Mouse (Mus musculus): ENCODE measurements at regions not wholly inside any gene's neighbourhood (a gene's known extent, or its start where the extent isn't known, plus 50 kb on each side); places are given as distances from the start of the nearest gene placed in this dataset.

DNA sequence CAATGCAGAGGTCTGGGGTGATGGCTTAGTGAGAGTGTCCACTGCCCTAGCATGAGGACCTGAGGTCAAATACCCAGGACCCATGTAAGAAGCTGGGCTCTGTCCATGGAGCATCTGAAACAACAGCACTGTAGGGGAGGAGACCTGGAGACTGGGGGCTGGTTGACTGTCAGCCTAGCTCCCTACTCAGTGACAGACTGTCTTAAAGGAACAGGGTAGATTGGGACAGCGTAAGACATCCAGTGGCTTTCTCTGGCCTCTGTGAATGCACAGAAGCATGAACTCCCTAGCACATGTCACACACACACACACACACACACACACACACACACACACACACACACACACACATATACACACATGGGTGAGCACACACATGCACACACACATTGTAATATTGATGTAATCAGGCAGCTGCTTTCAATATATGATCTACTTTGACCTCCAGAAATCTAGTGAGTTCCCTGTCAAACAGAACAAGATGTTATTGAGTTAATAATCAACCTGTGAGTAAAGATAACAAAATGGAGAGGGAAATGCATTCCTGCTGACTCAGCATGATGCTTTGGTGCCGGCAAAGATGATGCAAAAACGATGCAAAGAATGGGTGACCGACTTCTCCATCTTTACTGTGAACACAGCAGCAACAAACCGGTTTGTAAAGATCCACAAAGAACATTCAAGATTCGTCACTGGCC, 133.6 kb upstream of the Zfp217 start:
- no peak for ATAC-seq (replicated peaks; ENCODE audit: insufficient number of reproducible peaks, low FRiP score, low TSS enrichment, low read depth)
- Histone ChIP-seq H3K36me3 (replicated peaks; ENCODE audit: control insufficient read depth, insufficient read depth, low read depth, low read length) (no peaks in the 10 kb centered on the region), H3K4me1 (ENCODE audit: control insufficient read depth, insufficient read depth, low read length) (no peaks in the 10 kb centered on the region), H3K9ac (replicated peaks; ENCODE audit: low read length) (no peak overlapping the region), H3K4me3 (ENCODE audit: low read depth, low read length) (no peak overlapping the region), H3K27me3 (ENCODE audit: control insufficient read depth, insufficient read depth, low read length) (no peaks in the 10 kb centered on the region), H3K4me2 (ENCODE audit: low read depth, low read length) (no peak overlapping the region), H3K9me3 (replicated peaks; ENCODE audit: control insufficient read depth, low read length) (no peaks in the 10 kb centered on the region), H3K27ac (replicated peaks; ENCODE audit: low read depth, low read length) (no peak overlapping the region)
- DNase-seq (ENCODE audit: low spot score) = no peak
- WGBS = 83% methylated on average over 6 of the region's 6 CpGs

DNA sequence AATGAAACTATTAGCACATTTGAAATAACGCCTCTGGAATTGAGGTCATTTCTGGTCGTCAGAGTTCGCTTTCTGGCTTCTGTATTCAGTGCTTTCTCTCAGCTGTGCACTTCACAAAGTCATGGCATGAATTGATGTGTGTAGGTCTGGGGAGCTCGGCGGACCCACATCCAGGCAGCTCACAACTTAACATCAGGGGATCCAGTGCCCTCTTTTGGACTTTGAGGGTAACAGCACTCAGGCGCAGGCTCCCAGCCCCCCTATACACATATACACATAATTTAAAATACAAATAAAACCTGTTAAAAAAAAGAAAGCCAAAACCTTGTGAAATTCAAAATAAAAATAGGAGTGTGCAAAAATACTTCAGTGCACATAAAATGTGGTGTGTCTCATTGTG, 132.8 kb upstream of the Zfp217 start:
- DNase-seq (ENCODE audit: low spot score) (peak; percentile 48), ATAC-seq (replicated peaks; ENCODE audit: insufficient number of reproducible peaks, low FRiP score, low TSS enrichment, low read depth) (no peak)
- WGBS = 78% methylated on average over 6 of the region's 6 CpGs
- Histone ChIP-seq H3K27me3 (ENCODE audit: control insufficient read depth, insufficient read depth, low read length) (no peaks in the 10 kb centered on the region), H3K9ac (replicated peaks; ENCODE audit: low read length) (no peak overlapping the region), H3K27ac (replicated peaks; ENCODE audit: low read depth, low read length) (no peak overlapping the region), H3K9me3 (replicated peaks; ENCODE audit: control insufficient read depth, low read length) (no peaks in the 10 kb centered on the region), H3K4me2 (ENCODE audit: low read depth, low read length) (no peak overlapping the region), H3K4me3 (ENCODE audit: low read depth, low read length) (no peak overlapping the region), H3K36me3 (replicated peaks; ENCODE audit: control insufficient read depth, insufficient read depth, low read depth, low read length) (no peaks in the 10 kb centered on the region), H3K4me1 (ENCODE audit: control insufficient read depth, insufficient read depth, low read length) (no peaks in the 10 kb centered on the region)

DNA sequence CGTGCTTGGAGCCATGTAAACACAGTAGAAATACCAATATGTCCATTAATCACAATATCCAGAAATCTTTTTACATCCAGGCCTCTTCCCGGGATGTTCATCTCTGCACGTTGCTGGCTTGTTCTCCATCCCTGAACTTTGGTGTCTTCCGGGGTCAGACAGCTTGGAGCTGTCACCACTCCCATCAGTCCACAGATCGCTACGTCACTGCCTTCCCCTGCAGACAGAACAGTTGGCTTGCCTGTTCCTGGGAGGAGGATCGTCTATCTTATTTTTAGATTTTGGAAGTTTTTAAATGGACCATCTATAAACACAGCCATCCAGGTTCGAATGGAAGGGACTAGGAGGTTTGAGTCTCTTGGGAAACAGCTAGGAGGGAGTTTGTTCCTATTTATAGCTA, 130.0 kb upstream of the Zfp217 start:
- Histone ChIP-seq H3K9ac (replicated peaks; ENCODE audit: low read length) (no peak overlapping the region), H3K4me3 (ENCODE audit: low read depth, low read length) (no peak overlapping the region), H3K4me2 (ENCODE audit: low read depth, low read length) (no peak overlapping the region), H3K27me3 (ENCODE audit: control insufficient read depth, insufficient read depth, low read length) (no peaks in the 10 kb centered on the region), H3K27ac (replicated peaks; ENCODE audit: low read depth, low read length) (no peak overlapping the region), H3K36me3 (replicated peaks; ENCODE audit: control insufficient read depth, insufficient read depth, low read depth, low read length) (no peaks in the 10 kb centered on the region), H3K4me1 (ENCODE audit: control insufficient read depth, insufficient read depth, low read length) (no peaks in the 10 kb centered on the region), H3K9me3 (replicated peaks; ENCODE audit: control insufficient read depth, low read length) (no peaks in the 10 kb centered on the region)
- 68% methylated on average over 8 of the region's 8 CpGs for WGBS
- ATAC-seq (replicated peaks; ENCODE audit: insufficient number of reproducible peaks, low FRiP score, low TSS enrichment, low read depth) (no peak), DNase-seq (ENCODE audit: low spot score) (no peak)

DNA sequence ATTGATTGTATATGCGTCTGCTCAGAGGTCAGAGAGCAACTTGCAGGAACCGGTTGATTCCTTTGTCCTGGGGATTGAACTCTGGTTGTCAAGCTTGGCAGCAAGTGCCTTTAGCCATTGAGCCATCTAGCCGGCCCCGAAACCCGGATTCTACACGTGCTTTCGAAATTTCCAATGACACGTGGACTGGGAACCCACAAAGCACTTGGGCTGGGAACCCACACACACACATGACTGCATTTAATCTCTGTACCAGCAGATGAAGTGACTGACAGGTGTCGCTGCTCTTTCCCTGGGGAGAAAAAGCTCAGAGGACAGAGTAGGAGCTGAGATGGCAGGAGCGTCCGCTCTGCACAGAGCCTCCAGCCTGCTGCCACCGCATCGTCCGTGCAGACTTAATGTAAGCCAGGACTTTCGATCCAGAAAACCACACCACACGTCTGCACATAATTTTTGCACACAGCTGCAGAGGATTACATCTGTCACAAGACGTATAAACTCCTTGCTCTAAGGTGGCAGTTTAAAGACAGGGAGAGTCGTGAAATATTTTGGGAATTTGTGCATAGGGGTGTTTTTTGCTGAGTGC, 129.4 kb upstream of the Zfp217 start:
- WGBS = 65% methylated on average over 18 of the region's 18 CpGs
- H3K9ac ChIP-seq (replicated peaks; ENCODE audit: low read length) = no peak overlapping the region
- peak; percentile 44 for DNase-seq (ENCODE audit: low spot score)
- no peaks in the 10 kb centered on the region for H3K9me3 ChIP-seq (replicated peaks; ENCODE audit: control insufficient read depth, low read length)
- no peak for ATAC-seq (replicated peaks; ENCODE audit: insufficient number of reproducible peaks, low FRiP score, low TSS enrichment, low read depth)
- no peak overlapping the region for H3K4me3 ChIP-seq (ENCODE audit: low read depth, low read length)
- H3K36me3 ChIP-seq (replicated peaks; ENCODE audit: control insufficient read depth, insufficient read depth, low read depth, low read length) = no peaks in the 10 kb centered on the region
- H3K27me3 ChIP-seq (ENCODE audit: control insufficient read depth, insufficient read depth, low read length) = no peaks in the 10 kb centered on the region
- no peak overlapping the region for H3K4me2 ChIP-seq (ENCODE audit: low read depth, low read length)
- H3K27ac ChIP-seq (replicated peaks; ENCODE audit: low read depth, low read length) = no peak overlapping the region
- no peaks in the 10 kb centered on the region for H3K4me1 ChIP-seq (ENCODE audit: control insufficient read depth, insufficient read depth, low read length)

DNA sequence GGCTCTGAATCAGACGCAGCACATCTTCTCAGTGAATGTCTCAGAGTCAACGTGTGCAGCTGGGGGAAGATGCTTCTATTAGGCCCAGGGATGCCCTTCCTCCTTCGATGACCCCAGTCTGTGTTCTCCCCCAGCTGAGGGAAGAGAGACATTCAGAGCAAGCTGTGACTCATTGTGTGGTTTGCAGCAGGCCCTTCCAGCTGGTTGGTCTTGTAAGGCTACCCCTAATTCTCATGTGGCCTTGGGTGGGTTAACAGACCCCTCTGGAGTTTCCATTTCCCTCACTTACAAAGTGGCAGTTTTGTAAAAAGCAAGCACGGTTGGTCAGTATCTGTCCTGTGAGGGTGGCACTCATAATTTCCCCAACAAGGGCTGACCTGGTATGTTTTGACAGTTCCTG, 127.8 kb upstream of the Zfp217 start:
- Histone ChIP-seq H3K4me3 (ENCODE audit: low read depth, low read length) (no peak overlapping the region), H3K27me3 (ENCODE audit: control insufficient read depth, insufficient read depth, low read length) (no peaks in the 10 kb centered on the region), H3K36me3 (replicated peaks; ENCODE audit: control insufficient read depth, insufficient read depth, low read depth, low read length) (no peaks in the 10 kb centered on the region), H3K4me2 (ENCODE audit: low read depth, low read length) (no peak overlapping the region), H3K9ac (replicated peaks; ENCODE audit: low read length) (no peak overlapping the region), H3K27ac (replicated peaks; ENCODE audit: low read depth, low read length) (no peak overlapping the region), H3K4me1 (ENCODE audit: control insufficient read depth, insufficient read depth, low read length) (no peaks in the 10 kb centered on the region), H3K9me3 (replicated peaks; ENCODE audit: control insufficient read depth, low read length) (no peaks in the 10 kb centered on the region; the same call in 1 of the 2 replicates)
- DNase-seq (ENCODE audit: low spot score) (no peak), ATAC-seq (replicated peaks; ENCODE audit: insufficient number of reproducible peaks, low FRiP score, low TSS enrichment, low read depth) (no peak)
- 80% methylated on average over 4 of the region's 4 CpGs for WGBS

DNA sequence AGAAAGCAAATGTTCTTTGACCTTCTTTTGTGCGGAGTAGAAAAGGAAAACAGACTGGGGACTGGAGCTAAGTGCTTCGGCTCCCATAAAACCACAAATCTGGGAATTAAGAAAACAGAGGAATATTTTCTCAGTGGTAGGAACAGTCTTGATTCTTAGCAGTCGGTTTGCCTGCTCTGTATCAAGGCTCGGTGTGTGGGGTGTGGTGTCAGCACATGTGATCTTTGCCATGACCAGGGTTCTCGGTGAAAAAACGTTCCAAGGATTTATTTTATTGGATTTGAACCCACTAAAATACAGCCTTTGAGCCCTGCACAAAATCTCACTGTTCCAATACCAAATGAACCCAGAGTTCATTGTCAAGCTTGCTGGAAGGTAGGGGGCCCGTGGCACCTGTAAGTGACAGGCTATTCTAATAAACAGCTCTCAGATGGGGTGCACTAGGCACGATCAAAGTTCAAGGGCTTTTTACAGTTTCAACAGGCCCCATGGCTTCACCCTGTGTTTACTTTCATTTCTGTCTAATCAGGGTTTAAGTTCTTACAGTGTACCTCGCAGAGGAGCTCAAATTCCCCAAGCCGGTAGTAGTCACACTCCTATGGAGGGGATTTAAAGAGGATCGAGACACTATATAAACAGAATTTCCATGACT, 122.1 kb upstream of the Zfp217 start:
- H3K9me3 ChIP-seq (replicated peaks; ENCODE audit: control insufficient read depth, low read length) = no peaks in the 10 kb centered on the region; the same call in 1 of the 2 replicates
- H3K9ac ChIP-seq (replicated peaks; ENCODE audit: low read length) = no peak overlapping the region
- H3K4me3 ChIP-seq (ENCODE audit: low read depth, low read length) = no peak overlapping the region
- H3K4me2 ChIP-seq (ENCODE audit: low read depth, low read length) = no peak overlapping the region
- WGBS = 75% methylated on average over 11 of the region's 11 CpGs
- H3K27ac ChIP-seq (replicated peaks; ENCODE audit: low read depth, low read length) = no peak overlapping the region
- no peaks in the 10 kb centered on the region for H3K4me1 ChIP-seq (ENCODE audit: control insufficient read depth, insufficient read depth, low read length)
- no peaks in the 10 kb centered on the region for H3K27me3 ChIP-seq (ENCODE audit: control insufficient read depth, insufficient read depth, low read length)
- H3K36me3 ChIP-seq (replicated peaks; ENCODE audit: control insufficient read depth, insufficient read depth, low read depth, low read length) = no peaks in the 10 kb centered on the region
- ATAC-seq (replicated peaks; ENCODE audit: insufficient number of reproducible peaks, low FRiP score, low TSS enrichment, low read depth) = no peak
- no peak for DNase-seq (ENCODE audit: low spot score)

DNA sequence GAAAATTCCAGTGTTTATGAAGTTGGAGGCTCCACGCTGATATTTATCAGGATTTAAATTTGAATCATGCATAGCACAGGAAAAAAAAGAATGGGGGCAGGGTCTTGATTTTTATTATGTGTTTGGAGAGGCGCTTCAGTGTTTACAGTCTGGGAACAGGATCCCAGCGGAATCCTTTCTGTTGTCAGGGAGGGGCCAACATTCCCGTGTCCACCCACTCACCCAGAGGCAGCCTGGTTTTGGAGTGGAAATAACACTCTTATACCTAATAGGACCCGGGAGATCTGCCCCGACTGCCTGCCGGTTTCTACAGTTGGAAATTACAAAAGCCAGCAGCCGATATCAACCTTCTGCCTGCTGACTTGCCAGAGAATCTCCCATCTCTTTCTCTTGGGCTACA, 120.2 kb upstream of the Zfp217 start:
- no peaks in the 10 kb centered on the region; the same call in 1 of the 2 replicates for H3K4me1 ChIP-seq (ENCODE audit: control insufficient read depth, insufficient read depth, low read length)
- H3K9ac ChIP-seq (replicated peaks; ENCODE audit: low read length) = no peak overlapping the region
- WGBS = 60% methylated on average over 8 of the region's 8 CpGs
- H3K36me3 ChIP-seq (replicated peaks; ENCODE audit: control insufficient read depth, insufficient read depth, low read depth, low read length) = no peaks in the 10 kb centered on the region
- H3K27me3 ChIP-seq (ENCODE audit: control insufficient read depth, insufficient read depth, low read length) = no peaks in the 10 kb centered on the region
- no peak overlapping the region for H3K4me2 ChIP-seq (ENCODE audit: low read depth, low read length)
- H3K9me3 ChIP-seq (replicated peaks; ENCODE audit: control insufficient read depth, low read length) = no peaks in the 10 kb centered on the region; the same call in 1 of the 2 replicates
- H3K4me3 ChIP-seq (ENCODE audit: low read depth, low read length) = no peak overlapping the region
- DNase-seq (ENCODE audit: low spot score) = no peak
- ATAC-seq (replicated peaks; ENCODE audit: insufficient number of reproducible peaks, low FRiP score, low TSS enrichment, low read depth) = no peak
- H3K27ac ChIP-seq (replicated peaks; ENCODE audit: low read depth, low read length) = no peak overlapping the region

DNA sequence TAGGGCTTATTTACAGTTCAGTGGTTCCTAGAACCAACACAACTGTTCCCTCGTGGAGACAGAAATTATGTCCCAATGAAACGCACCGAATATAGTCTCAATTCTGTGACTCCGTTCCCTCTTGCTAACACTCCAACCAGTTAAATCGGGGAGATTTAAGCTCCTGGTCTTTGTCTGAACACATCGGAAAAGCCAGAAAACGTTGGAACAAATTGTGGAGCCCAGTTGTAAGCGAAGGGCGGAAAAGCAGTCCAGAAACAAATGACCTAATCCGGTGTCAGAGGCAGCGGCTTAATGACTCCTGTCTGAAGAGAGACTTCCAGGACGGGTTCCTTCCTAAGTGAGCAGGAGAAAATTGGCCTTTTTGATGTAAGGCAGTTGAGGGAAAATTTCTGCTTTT, 119.2 kb upstream of the Zfp217 start:
- peak; percentile 57 for DNase-seq (ENCODE audit: low spot score)
- H3K4me1 ChIP-seq (ENCODE audit: control insufficient read depth, insufficient read depth, low read length) = no peaks in the 10 kb centered on the region; the same call in 1 of the 2 replicates
- H3K4me3 ChIP-seq (ENCODE audit: low read depth, low read length) = no peak overlapping the region
- no peaks in the 10 kb centered on the region for H3K27me3 ChIP-seq (ENCODE audit: control insufficient read depth, insufficient read depth, low read length)
- WGBS = 12% methylated on average over 12 of the region's 12 CpGs
- H3K4me2 ChIP-seq (ENCODE audit: low read depth, low read length) = peak overlapping the region; percentile 22
- H3K27ac ChIP-seq (replicated peaks; ENCODE audit: low read depth, low read length) = no peak overlapping the region
- H3K9ac ChIP-seq (replicated peaks; ENCODE audit: low read length) = no peak overlapping the region
- no peaks in the 10 kb centered on the region for H3K36me3 ChIP-seq (replicated peaks; ENCODE audit: control insufficient read depth, insufficient read depth, low read depth, low read length)
- no peak for ATAC-seq (replicated peaks; ENCODE audit: insufficient number of reproducible peaks, low FRiP score, low TSS enrichment, low read depth)
- H3K9me3 ChIP-seq (replicated peaks; ENCODE audit: control insufficient read depth, low read length) = no peaks in the 10 kb centered on the region; the same call in 1 of the 2 replicates
